Mouse (Mus musculus) olfactory bulb, adult 2 months (tissue): ENCODE data around the gene Ssu72.

Experiments used
- CTCF ChIP-seq: fragments of 200-500 bp; IDR thresholded peaks from 2 replicates; pipeline ENCODE4 v1.5.1; 2012; ENCODE audit warnings: low read depth, mild to moderate bottlenecking, low read length, moderate library complexity; ENCODE audit not compliant: insufficient read depth
- POLR2A ChIP-seq: fragments of 200-500 bp; IDR thresholded peaks from 2 replicates; pipeline ENCODE4 v1.6.1; 2012; ENCODE audit warnings: mild to moderate bottlenecking, low read depth, low read length, moderate library complexity; ENCODE audit not compliant: insufficient read depth

DNA sequence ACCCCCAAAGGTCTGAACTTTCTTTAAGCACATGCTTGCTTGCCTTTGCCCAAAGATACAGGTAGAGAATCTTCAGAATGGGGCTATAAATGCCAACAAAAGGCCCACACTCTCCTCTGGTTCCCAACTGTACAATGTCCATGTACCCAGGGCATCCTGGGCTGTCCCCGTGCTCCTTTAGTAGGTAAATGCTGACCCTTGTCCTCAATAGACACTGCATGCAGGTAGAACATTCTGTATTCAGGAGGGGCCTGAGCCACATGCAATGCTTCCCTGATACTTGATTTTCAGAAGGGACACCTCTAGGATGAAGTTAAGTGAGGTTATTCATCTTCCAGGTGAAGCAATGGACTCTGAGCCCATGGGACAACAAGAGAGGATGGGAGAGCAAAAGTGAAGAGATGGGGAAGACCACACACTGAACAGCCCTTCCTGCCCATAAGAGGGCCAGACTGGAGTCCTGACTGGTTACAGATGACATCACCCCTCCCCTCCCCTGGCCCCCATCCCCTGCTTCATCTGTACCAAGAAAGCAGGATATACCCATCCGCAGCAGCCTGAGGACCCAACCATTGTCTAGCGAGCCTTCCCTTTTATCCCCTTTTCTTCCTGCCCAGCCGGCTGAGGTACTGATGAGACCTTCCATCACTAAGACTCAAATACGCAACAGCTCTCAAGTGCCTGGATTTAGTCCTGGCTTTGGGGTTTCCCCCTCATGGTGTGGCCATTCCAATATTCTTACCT, 68.9 kb downstream of the Ssu72 start:
- no peak for TF ChIP-seq CTCF
- no peak for TF ChIP-seq POLR2A
